Mouse (Mus musculus): ENCODE results near the gene Nlrp10. TPM values are rescaled to one million over a fixed set of nuclear protein-coding genes. Genes with fewer than 3 reads are reported as not detected.

The Nlrp10 gene
- polyA plus RNA-seq, 1 experiment = 0.02 TPM

GRCm38 (mm10) chr7:108884906-108885305 lies 45.1 kb downstream of the Nlrp10 start, which contains the start of gene Olfr518:
Olfr518 (minus strand) TSS chr7:108885006.
- Histone ChIP-seq H3K4me3 (ENCODE audit: insufficient read depth, poor library complexity, severe bottlenecking) (no peak within 1 kb of the TSS), H3K79me2 (ENCODE audit: control insufficient read depth, insufficient read depth) (no peaks in the 10 kb centered on the region), H3K79me3 (ENCODE audit: low read depth) (no peaks in the 10 kb centered on the region), H3K36me3 (ENCODE audit: control insufficient read depth, insufficient read depth) (no peaks in the 10 kb centered on the region), H3K27me3 (ENCODE audit: control insufficient read depth, insufficient read depth, insufficient read length) (no peaks in the 10 kb centered on the region), H3ac (ENCODE audit: control insufficient read depth, insufficient read length, low read depth) (no peak within 1 kb of the TSS)
- no peak for TF ChIP-seq CEBPB (IDR thresholded peaks at IDR 0.05; ENCODE audit: low read depth)
- TF ChIP-seq MYOG (IDR thresholded peaks at IDR 0.05; ENCODE audit: control insufficient read depth, extremely low read depth, insufficient read length) = no peak
- no peak for TF ChIP-seq CTCF (IDR thresholded peaks at IDR 0.05; ENCODE audit: control insufficient read depth, insufficient read depth, insufficient read length)
- no peak for TF ChIP-seq MAX (IDR thresholded peaks at IDR 0.05)
- no peak for TF ChIP-seq MYOD1 (IDR thresholded peaks at IDR 0.05; ENCODE audit: control insufficient read depth, insufficient read length, low read depth)
- TF ChIP-seq FOSL1 (IDR thresholded peaks at IDR 0.05; ENCODE audit: insufficient read depth, low read length, poor library complexity, severe bottlenecking) = no peak
- TF ChIP-seq USF1 (IDR thresholded peaks at IDR 0.05; ENCODE audit: low read depth) = no peak

GRCm38 (mm10) chr7:108872279-108872678 lies 57.7 kb downstream of the Nlrp10 start, which contains the start of gene Olfr517:
Olfr517 (minus strand) TSS chr7:108872379.
- TF ChIP-seq MYOD1 (IDR thresholded peaks at IDR 0.05; ENCODE audit: control insufficient read depth, insufficient read length, low read depth) (no peak), CEBPB (IDR thresholded peaks at IDR 0.05; ENCODE audit: low read depth) (no peak), MAX (IDR thresholded peaks at IDR 0.05) (no peak), MYOG (IDR thresholded peaks at IDR 0.05; ENCODE audit: control insufficient read depth, extremely low read depth, insufficient read length) (no peak), FOSL1 (IDR thresholded peaks at IDR 0.05; ENCODE audit: insufficient read depth, low read length, poor library complexity, severe bottlenecking) (no peak), CTCF (IDR thresholded peaks at IDR 0.05; ENCODE audit: control insufficient read depth, insufficient read depth, insufficient read length) (no peak), USF1 (IDR thresholded peaks at IDR 0.05; ENCODE audit: low read depth) (no peak)

More at GRCm38 (mm10) chr7:108872279-108872678, 57.7 kb downstream of the Nlrp10 start, which contains the start of gene Olfr517:
- Histone ChIP-seq H3K36me3 (ENCODE audit: control insufficient read depth, insufficient read depth) (no peaks in the 10 kb centered on the region), H3K4me3 (ENCODE audit: insufficient read depth, poor library complexity, severe bottlenecking) (no peak within 1 kb of the TSS), H3K79me3 (ENCODE audit: low read depth) (no peaks in the 10 kb centered on the region), H3K27me3 (ENCODE audit: control insufficient read depth, insufficient read depth, insufficient read length) (no peaks in the 10 kb centered on the region), H3ac (ENCODE audit: control insufficient read depth, insufficient read length, low read depth) (no peak within 1 kb of the TSS), H3K79me2 (ENCODE audit: control insufficient read depth, insufficient read depth) (no peaks in the 10 kb centered on the region)

Other genes with a start within 250 kb of the Nlrp10 start
- not detected for gene Olfr512, start 216.9 kb downstream of the Nlrp10 start, polyA plus RNA-seq (2012; fragmentation: generic; extraction: Trizol)
- not detected for gene Olfr513, start 179.2 kb downstream of the Nlrp10 start, polyA plus RNA-seq (2012; fragmentation: generic; extraction: Trizol)
- gene Olfr514, start 104.2 kb downstream of the Nlrp10 start, polyA plus RNA-seq (2012; fragmentation: generic; extraction: Trizol) = not detected
- gene Olfr516, start 79.6 kb downstream of the Nlrp10 start, polyA plus RNA-seq (2012; fragmentation: generic; extraction: Trizol) = not detected
- gene Olfr517, start 57.8 kb downstream of the Nlrp10 start, polyA plus RNA-seq (2012; fragmentation: generic; extraction: Trizol) = not detected
- gene Olfr518, start 45.2 kb downstream of the Nlrp10 start, polyA plus RNA-seq (2012; fragmentation: generic; extraction: Trizol) = not detected
- gene Olfr519, start 35.8 kb downstream of the Nlrp10 start, polyA plus RNA-seq (2012; fragmentation: generic; extraction: Trizol) = not detected
- 191 TPM for gene Eif3f, start 4.2 kb upstream of the Nlrp10 start, polyA plus RNA-seq (2012; fragmentation: generic; extraction: Trizol)
- 0.01 TPM for gene Tub, start 20.2 kb upstream of the Nlrp10 start, polyA plus RNA-seq (2012; fragmentation: generic; extraction: Trizol)
- gene Ric3, start 153.2 kb upstream of the Nlrp10 start, polyA plus RNA-seq (2012; fragmentation: generic; extraction: Trizol) = not detected
- gene Lmo1, start 245.0 kb upstream of the Nlrp10 start, polyA plus RNA-seq (2012; fragmentation: generic; extraction: Trizol) = 0.09 TPM